Mouse (Mus musculus): Measurements from ENCODE around the gene Washc3.

The Washc3 gene

DNA sequence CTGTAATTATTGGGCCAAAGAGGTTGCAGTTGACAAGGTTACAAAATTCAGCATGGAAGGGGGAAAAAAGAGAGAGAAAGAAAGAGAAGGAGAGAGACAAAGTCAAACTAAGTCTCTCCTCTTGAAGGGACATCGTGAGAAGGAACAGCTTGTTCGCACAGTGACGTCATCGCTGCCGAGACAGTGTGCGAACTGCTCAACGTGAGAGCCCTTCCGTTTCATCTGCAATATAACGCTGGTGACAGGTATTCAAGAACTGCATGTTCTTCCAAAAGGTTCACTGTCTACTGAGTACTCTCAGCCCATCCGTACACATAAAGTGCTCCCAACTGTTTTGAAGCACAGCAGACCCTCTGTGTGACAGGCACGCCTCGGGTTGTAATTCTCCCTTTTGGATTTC is 59.4 kb downstream of the Washc3 start:
- DNase-seq (ENCODE audit: low spot score), result no peak

DNA sequence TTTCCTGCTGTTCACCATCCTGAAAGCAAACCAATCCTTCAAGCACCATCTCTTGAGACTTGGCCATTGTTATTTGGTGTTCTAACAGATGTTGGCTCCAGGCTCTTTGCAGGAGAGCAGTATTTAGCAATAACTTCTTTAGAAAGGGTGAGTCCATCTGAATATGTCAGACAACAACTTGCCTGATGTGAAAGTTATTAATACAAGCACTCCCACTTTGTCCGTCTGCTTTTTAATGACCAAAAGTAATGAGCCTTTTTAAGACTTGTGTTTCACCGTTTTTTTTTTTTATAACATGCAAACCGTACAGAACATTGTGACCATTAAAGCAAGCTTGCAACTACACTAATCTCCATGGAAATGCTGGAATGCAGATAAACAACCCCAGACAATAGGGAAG is 60.3 kb downstream of the Washc3 start:
- no peak for DNase-seq (ENCODE audit: low spot score)

DNA sequence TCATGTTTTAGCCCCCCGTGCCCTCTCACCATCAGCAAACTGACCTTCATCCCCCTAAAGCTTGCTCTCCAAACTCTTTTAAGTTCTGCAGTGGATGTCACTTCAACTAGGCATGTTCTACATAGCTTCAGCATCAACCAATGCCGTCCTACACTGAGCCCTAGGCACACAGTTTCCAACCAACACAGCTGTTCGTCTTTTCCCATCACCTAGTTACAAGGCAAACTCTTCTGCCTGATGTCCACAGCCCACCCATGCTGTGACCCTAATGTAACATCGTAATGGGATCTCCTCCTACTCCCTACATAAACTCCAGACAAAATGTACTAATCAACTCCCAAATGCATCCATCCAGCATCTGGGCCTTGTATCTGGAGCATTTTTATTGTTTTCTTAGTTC is 62.5 kb downstream of the Washc3 start:
- no peak for DNase-seq (ENCODE audit: low spot score)

DNA sequence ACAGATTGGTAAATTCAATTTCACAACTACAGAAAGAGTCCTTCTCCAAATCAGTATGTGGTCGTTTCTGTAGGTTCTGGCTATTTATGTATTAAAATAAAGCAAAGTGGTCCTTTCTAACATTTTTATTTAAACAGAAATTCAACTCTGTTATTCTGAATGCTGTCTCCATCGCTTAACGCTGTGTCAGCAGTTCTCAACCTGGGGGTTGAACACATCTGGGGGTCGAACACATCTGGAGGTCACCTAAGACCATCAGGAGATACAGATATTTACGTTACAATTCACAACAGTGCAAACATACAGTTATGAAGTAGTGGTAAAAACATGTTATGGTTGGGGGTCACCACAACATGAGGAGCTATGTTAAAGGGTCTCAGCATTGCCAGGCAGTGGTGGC is 73.2 kb downstream of the Washc3 start:
- no peak for DNase-seq (ENCODE audit: low spot score)

DNA sequence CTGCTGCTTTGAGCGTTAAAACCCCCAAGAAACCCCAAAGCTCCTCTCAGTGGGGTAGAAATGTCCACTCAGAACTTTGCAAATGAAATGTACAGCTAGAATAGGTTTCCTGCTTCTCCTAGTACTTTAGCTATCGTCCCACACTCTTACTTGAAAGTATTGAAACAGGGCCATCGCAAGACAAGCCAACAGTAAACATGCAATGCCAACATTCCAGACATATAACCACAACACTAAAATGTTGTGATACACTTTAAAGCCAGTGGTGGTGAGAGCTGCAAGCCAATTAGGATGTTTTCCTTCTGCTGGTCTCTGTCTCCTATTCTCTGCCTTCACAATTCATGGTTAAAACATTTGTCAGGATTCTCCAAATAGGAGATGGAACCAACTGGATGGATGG is 80.8 kb downstream of the Washc3 start:
- no peak for DNase-seq (ENCODE audit: low spot score)

DNA sequence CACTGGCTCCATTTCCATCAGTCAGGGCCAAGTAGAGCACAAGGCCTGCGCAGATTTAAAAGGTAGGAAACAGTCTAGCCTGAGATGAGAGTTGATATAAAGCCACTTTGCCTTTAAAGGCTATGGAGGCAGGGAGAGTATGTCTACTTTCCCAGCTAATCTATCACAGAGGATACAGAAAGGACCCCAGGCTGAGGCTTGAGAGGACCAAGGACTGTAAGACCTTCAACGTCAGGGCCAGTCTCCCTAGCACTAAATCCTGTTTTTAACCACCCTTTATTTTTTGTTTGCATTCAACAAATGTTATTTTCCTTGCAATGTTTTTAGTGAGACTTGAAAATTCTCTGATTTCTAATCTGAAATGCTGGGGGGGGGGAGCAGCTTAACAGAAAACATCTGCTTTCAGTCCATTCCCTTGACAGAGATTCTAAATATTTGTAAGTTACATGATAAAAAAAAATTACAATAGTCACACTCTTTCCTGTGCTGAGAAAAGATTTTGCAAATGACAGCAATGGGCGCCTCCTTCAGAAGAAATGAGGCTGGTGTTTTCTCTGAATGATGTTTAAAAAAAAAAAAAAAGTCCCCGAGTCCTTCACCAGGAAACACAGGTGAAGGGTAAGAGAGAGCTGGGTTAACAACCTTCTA is 83.6 kb downstream of the Washc3 start:
- no peak for DNase-seq (ENCODE audit: low spot score)

DNA sequence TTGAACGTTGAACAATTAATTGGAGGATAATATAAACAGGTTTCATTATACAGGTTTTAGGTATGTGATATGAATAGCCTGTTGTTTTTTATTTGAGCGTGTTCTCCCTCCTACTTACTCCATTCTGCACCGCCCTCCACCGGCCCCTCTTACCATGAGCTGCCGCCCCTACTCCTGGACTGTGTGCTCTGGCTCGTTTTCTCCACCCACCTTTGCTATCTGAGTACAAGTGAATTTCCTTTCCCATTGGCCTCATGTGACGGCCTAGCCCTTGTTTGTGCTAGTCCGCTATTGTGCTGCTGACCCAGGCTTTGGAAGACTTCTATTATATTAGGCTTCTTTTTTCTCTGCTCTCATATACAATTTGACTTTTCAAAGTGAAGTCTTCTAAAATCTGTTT is 86.4 kb downstream of the Washc3 start:
- no peak for DNase-seq (ENCODE audit: low spot score)

DNA sequence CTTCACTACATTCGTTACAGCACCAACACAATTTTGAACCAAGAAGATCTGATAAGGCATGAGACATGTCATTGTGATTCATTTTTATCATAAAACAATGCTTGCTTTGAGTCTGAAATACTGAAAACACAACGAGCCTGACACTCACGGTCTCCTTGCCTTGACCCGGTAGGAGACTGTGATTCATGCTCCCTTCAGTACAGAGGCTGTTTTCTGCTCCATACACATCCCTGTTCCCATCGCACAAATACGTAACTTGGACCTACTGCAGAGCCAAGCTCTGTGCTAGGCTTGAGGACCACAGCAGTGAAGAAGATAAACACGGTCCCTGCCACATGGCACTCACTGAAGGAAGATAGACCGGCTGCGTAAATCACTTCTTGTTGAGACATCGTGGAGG is 87.2 kb downstream of the Washc3 start:
- DNase-seq (ENCODE audit: low spot score), result no peak

DNA sequence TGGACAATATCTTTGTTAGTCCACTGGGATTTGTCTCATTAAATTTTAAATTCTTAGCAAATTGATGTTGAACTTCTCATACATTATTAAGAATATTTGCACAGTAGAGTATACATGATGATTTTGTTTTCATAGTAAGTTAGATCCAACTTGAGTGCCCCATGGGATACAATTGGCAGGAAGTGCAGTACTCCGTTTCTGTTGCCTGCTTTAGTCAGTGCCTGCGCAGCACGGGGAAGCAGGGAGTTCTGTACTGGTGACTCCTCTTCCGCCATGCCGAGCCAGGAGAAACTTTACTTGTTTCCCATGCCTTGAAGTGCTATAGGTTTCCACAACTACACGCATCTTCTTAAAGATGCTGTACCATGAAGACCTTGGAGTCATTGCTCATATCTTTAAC is 94.2 kb downstream of the Washc3 start:
- DNase-seq (ENCODE audit: low spot score), result no peak

Measured in urinary bladder, postnatal 10 days (tissue).